Mouse (Mus musculus): ENCODE data around the gene Slc2a3.

Gene Slc2a3

GRCm38 (mm10) chr6:122801301-122801800, at the start of gene Slc2a3:
Gene Slc2a3 (minus strand): TSS chr6:122801640.
- DNase-seq = peak; percentile 85

- DNase-seq = no peak
Measured at GRCm38 (mm10) chr6:122843759-122844158, 42.3 kb upstream of the Slc2a3 start.

- no peak for DNase-seq
Measured at GRCm38 (mm10) chr6:122837539-122837938, 36.1 kb upstream of the Slc2a3 start.

- DNase-seq = no peak
Measured at GRCm38 (mm10) chr6:122836974-122837373, 35.5 kb upstream of the Slc2a3 start.

GRCm38 (mm10) chr6:122834365-122834764, 32.9 kb upstream of the Slc2a3 start:
- DNase-seq = peak; percentile 36

GRCm38 (mm10) chr6:122832880-122833279, 31.4 kb upstream of the Slc2a3 start:
- DNase-seq = no peak

GRCm38 (mm10) chr6:122828086-122828485, 26.6 kb upstream of the Slc2a3 start:
- DNase-seq = peak; percentile 71

- peak; percentile 89 for DNase-seq
Measured at GRCm38 (mm10) chr6:122825923-122826742, 24.7 kb upstream of the Slc2a3 start.

- DNase-seq = no peak
Measured at GRCm38 (mm10) chr6:122825166-122825565, 23.7 kb upstream of the Slc2a3 start.

GRCm38 (mm10) chr6:122824086-122824485, 22.6 kb upstream of the Slc2a3 start:
- DNase-seq = no peak

GRCm38 (mm10) chr6:122821822-122822221, 20.4 kb upstream of the Slc2a3 start:
- DNase-seq = no peak

GRCm38 (mm10) chr6:122820799-122821650, 19.6 kb upstream of the Slc2a3 start:
- DNase-seq = no peak

GRCm38 (mm10) chr6:122820071-122820798, 18.8 kb upstream of the Slc2a3 start:
- DNase-seq = peak; percentile 30

- DNase-seq = peak; percentile 83
Measured at GRCm38 (mm10) chr6:122819306-122820070, 18.0 kb upstream of the Slc2a3 start, which contains the start of gene Foxj2. Gene Foxj2 (plus strand): TSS chr6:122819914.

- no peak for DNase-seq
Measured at GRCm38 (mm10) chr6:122813640-122814039, 12.2 kb upstream of the Slc2a3 start.

GRCm38 (mm10) chr6:122812716-122813115, 11.3 kb upstream of the Slc2a3 start:
- DNase-seq = no peak

GRCm38 (mm10) chr6:122811771-122812600, 10.5 kb upstream of the Slc2a3 start:
- peak; percentile 73 for DNase-seq

- peak; percentile 97 for DNase-seq
Measured at GRCm38 (mm10) chr6:122811280-122811652, 9.8 kb upstream of the Slc2a3 start.

- peak; percentile 97 for DNase-seq
Measured at GRCm38 (mm10) chr6:122810615-122811279, 9.3 kb upstream of the Slc2a3 start.

- no peak for DNase-seq
Measured at GRCm38 (mm10) chr6:122810022-122810614, 8.7 kb upstream of the Slc2a3 start.

Data from liver (tissue).